Mouse (Mus musculus): ENCODE data around the gene Aoah. TPM values are rescaled to one million over a fixed set of nuclear protein-coding genes. Genes with fewer than 3 reads are reported as not detected.

Aoah gene
- total RNA-seq, 2 experiments from 2014 or later = 1.3 to 1.8 TPM

DNA sequence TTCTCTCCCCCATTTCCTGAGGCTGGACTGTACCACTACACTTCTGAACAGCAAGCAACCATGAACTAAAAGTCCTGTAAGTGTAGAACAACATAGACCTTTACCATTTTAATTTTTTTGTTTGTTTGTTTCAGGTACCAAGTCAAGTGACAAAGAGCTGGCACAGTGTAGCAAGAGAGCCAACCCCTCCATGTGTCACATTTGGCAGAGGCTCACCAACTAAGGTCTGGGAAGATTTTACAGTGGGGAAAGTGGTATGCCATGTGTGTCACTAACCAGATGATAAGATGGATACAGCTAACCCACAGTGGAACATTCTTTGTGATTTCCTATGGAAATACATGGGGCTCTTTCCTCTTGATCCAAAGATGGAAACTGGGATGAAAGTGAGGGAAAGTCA, 242.1 kb downstream of the Aoah start:
- intact Hi-C loops (cut with DNase I) = loop anchor here (5.0 to 10.0 kb wide), 3 partner anchors 109 to 739 kb away; partner anchors contain the start of gene Olfr1368
- DNase-seq = no peak

DNA sequence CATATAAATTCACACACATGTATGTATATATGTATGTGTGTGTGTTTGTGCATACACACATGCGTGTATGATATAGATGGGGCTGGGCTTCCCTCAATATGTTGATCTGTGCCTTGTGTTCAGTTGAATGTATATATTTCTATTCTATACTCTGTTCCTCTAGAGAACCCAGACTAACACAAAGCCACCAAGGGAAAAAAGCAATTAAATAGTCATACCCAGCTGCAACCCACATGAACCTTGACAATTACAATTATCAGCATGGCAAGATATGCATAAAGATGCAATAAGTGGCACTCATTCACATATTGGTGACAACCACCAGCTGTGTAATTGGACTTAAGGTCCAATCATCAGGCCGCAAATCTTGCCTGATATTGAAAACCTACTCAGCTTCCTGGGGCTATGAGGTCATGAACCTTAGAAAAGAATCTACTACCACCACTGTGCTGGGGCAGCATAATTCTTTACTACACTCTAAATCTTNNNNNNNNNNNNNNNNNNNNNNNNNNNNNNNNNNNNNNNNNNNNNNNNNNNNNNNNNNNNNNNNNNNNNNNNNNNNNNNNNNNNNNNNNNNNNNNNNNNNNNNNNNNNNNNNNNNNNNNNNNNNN, 246.8 kb downstream of the Aoah start:
- intact Hi-C loops (cut with DNase I) = no loop called here
- no peak for DNase-seq

DNA sequence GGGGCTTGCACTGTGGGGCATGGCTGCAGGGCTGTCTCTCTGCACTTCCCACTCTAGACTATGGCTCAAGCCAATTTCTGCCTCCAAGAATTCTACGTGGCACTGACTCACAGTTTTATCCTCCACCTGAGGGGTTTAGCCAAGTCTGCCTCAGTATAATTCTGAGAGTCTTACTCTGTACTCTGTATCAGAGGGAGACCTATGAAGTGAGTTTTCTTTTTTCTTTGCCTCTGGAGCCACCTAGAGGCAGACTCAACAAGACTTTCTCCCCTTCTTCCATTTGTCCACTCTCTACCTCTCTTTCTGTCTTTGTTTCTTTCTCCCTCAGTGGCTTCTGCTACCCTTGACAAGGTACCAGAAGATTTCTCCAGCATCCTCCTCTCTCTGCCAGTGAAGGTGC, 256.2 kb downstream of the Aoah start:
- no peak for DNase-seq
- intact Hi-C loops (cut with DNase I) = no loop called here

DNA sequence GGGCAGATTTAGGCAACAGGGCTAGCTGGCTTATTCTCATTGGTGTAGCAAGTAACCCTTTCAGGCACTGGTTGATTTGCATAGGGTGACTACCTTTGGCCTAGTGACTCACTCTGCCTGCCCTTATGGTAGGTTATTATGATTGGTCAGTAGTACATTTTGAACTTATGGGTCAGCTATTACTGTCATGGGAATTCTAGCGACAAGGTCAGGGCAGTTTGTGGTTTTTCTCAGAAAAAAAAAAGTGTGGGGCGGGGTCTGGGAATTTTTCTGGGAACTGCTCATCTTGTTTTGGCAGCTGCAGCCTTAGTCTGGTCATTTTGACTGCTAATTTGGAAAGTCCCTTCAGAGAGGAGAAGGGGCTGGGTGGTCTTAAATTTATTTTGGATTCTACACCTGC, 272.1 kb downstream of the Aoah start:
- no peak for DNase-seq
- intact Hi-C loops (cut with DNase I) = no loop called here

DNA sequence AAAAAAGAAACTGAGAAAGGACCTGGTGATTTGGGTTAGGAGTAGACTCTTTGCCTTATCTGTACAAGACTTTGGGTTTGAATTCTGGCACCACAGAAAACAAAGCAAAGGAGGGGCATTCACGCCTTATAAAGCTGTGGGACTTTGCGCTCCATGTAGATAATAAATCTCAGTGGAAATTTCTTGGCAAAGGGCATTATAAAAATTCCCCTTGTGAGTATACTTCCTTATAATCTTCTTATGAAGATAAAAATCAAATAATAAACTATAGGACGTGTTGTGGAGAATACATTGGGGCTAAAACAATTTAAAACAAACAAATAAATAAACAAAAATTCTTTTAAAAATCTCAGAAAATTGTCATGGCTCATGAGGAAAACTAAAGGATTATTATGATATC, 280.9 kb downstream of the Aoah start, which contains the start of gene Olfr1370:
Gene Olfr1370 (minus strand): TSS at position 101 of the 400 bp plus-strand sequence.
- intact Hi-C loops (cut with DNase I) = no loop called here
- DNase-seq = no peak

DNA sequence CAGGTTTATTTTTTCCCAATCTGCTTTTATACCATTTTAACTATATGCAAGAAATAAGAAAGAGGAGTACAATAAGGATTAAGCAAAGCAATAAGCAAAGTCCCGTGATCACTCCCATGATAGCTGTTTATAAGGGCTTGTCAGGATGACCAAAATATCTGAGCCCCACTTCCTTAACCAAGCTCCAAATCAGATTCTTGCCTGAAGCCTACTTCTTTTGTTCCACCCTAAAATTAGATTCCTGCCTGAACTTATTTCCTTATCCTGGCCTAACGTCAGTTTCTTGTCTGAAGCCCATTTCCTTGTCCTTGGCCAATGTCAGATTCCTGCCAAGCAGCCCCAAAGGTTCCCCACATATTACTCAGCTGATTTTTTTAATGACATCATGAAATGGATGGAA, 288.8 kb downstream of the Aoah start:
- intact Hi-C loops (cut with DNase I) = no loop called here
- no peak for DNase-seq
